Mouse (Mus musculus): ENCODE results near the gene Hhatl. TPM values are rescaled to one million over a fixed set of nuclear protein-coding genes. Genes with fewer than 3 reads are reported as not detected.

Hhatl gene
- polyA plus RNA-seq, 1 experiment: not detected

DNA sequence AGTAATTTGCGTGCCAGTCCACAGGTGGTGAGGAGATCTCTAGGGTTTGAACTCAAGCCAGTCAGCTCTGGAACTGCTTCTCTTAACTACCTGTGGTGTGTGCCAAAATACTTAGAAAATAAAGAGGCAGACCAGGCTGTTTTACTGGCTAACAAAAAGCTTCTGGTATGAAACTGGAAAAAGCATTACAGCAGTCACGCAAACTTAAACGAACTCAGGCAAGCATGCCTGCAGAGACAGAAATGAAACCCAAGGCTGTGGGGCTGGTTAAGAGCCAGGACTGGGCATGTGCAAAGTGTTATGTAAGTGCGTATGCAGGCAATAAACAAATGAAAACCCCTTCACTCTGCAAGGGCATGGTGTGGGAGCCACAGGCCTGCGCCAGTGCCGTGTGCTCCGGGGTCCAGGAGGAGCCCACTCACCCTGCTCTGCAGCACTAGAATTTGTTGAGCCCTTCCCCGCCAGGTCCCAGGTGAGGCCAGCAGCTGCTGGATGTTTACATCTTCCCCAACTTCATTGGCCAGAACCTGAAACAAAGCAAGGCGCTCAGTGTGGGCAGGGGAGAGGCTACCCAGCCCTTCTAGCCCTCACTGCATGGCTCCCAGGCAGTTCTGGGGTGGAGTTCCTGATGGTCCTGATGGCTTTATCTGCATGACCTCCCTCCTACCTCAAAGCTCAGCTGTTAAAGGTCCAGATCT is 26.9 kb upstream of the Hhatl start:
- TF ChIP-seq GATA1 (IDR thresholded peaks at IDR 0.05; ENCODE audit: low read length): no peak

DNA sequence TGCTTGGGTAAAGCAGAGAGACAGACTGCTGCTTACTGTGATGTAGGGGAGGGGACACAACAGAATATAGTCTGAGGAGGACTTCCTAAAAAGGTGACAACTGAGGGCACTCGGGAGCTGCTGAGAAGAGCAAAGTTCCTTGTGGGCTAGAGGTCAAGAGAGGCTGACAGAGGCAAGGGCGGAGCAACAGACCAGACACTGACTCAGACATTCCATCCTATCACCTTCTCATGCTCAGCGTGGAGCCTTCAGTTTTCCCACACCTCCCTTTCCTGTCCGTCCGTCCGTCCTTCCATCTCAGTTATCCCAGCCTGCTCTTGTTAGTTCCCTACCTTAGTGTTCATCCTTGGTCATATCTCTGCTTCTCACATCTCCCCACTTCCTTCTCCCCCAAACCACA is 22.9 kb upstream of the Hhatl start:
- TF ChIP-seq GATA1 (IDR thresholded peaks at IDR 0.05; ENCODE audit: low read length): no peak

DNA sequence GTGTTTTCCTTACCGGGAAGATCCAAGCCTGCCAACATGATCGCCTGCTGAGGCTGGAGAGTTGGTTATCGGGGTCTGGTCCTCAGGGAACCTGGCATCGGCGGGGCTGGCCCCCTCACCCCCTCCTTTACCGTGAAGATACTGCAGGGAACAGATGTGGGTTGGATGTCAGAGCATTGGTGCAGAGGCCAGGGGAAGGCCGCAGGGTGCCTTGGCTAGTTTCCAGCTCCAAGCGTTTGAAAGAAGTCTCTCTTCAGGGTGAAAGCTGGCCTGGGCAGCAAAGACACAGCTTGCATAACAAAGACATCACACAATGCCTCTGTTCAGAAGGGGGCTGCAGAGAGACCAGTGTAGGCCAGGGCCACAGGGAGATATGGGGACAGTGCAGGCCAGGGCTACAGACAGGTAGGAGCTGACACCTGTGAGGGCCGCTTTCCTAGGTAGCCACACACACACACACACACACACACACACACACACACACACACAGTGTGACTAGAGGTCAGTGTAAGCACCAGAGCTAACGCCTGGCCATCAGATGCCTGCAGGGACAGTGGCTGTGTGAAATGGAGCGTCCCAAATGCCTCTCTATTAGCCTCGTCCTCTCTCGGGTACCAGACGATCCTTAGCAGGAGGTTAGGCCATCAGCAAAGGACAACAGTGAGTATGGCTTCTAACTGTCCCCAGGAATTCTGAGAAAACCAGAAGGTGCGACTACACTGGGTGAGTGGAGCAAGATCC is 17.9 kb upstream of the Hhatl start:
- no peak for TF ChIP-seq GATA1 (IDR thresholded peaks at IDR 0.05; ENCODE audit: low read length)

DNA sequence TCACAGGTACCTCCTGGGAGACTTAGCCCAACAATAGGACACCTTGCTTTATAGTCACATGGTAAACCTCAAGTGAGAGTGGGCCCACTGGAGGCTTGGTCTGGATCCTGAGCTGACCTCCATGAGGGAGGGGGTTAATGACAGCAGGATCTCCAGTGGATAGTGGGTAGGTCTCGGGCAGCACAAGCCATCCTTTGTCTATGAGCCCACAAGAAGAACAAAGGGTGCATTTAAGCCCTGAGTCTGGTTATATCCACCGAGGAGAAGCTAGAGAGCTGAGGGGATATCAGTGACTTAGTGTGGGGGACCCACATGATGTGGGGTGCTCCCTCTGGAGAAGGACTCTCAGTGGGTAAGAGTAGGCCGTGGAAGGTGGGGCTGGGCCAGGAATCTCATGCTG is 16.2 kb upstream of the Hhatl start:
- no peak for TF ChIP-seq GATA1 (IDR thresholded peaks at IDR 0.05; ENCODE audit: low read length)

DNA sequence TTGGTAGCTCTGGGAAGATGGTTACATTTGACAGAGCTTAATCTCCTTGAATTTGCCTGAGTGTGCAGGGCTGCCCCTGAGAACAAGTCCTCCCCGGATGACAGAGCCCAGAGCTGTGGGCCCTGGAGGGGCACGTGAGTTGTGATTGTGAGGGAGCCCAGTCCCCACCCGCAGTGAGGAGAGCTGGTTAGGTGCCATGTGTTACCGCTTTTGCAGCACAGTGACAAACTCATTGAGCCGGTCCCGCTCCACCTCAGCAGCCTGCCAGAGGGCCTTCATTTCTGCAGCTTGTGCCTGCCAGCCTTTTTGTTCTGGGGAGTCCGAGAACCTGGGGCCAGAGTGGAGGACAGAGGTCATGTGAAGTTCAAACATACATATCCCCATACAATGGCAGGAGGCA is 15.6 kb upstream of the Hhatl start:
- no peak for TF ChIP-seq GATA1 (IDR thresholded peaks at IDR 0.05; ENCODE audit: low read length)

DNA sequence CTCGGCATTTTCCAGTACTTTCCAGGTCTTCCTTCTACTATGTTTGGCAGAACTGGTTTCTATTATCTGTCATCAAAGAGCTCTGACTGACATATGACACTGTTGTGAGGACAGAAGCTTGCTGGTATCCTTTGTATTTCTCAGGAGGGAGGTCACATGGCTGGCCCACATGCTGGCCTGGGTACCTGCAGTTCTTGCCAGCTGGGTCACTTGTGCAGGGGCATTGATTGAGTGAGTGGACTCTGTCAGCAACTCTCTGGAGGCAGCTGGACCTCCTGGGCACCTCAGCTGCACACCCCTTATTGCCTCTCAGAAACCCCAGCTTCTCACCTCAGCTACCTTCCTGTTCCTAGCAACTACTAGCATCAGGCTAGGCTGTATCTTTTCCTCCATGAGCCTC is 15.2 kb upstream of the Hhatl start:
- TF ChIP-seq GATA1 (IDR thresholded peaks at IDR 0.05; ENCODE audit: low read length): no peak

DNA sequence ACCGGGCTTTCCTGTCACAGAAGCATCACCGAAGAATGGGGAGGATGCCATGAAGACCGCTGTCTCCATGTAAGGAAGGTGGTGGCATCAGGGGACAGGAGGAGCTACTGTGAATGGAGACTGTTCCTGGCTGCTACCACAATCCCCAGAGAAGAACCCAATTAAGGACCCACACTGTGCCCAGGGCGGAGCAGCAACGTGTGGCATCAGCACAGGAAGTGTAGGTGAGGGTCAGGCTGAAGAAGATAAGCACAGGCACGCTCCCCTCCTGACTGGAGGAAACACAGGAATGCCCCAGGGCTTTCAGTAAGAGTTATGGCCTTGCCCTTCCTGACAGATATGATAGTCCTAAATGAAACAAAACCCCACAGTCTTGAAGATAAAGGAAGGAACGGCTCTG is 10.4 kb upstream of the Hhatl start:
- TF ChIP-seq GATA1 (IDR thresholded peaks at IDR 0.05; ENCODE audit: low read length): no peak

DNA sequence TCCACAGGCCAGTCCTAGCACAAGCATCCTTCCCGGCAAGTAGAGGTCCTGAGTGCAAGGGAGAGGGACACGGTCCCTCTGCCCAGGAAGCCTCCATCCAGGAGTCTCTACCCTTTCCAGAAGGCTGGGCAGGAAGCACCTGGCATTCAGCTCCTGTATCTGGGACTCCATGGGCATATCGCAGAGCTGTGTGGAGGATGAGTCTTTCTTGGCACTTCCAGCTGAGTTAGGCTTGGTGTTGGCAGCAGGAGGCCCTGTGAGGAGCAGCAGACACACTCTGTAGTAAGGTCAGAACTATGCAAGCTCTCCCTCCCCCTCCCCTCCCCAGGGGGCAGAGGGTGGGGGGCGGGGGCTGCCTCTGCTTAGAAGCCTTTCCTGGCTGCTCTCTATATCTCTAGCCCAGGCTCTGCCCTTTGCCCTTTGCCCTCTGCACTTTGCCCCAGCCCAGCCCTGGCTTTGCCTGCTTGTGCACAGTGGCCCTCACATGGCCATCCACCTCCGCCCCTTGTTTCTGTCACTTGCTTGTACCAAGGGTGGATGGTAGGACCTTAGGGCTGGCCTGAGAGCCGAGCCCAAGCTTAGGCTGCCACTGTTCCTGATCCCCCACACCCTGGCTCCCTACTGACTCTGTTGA is 6.7 kb upstream of the Hhatl start:
- no peak for TF ChIP-seq GATA1 (IDR thresholded peaks at IDR 0.05; ENCODE audit: low read length)

DNA sequence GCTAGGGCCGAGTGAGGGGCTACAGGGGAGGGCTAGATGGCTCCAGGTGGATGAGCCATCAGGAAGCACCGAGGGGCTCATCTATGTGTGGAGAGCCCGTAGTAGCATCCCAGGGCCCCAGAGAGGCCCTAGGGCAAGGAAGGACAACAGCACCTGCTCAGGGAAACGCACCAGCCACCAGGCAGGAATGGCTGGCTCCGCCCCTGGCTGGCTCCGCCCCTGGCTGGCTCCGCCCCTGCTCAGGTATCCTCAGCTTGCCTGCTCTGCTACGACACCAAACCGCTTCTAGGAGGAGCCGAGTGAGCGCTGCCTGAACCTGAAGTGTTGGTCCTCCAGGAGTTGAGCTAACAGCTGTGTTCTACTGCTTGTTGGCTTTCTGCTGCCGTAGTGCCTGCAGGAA is 5.4 kb upstream of the Hhatl start:
- no peak for TF ChIP-seq GATA1 (IDR thresholded peaks at IDR 0.05; ENCODE audit: low read length)

DNA sequence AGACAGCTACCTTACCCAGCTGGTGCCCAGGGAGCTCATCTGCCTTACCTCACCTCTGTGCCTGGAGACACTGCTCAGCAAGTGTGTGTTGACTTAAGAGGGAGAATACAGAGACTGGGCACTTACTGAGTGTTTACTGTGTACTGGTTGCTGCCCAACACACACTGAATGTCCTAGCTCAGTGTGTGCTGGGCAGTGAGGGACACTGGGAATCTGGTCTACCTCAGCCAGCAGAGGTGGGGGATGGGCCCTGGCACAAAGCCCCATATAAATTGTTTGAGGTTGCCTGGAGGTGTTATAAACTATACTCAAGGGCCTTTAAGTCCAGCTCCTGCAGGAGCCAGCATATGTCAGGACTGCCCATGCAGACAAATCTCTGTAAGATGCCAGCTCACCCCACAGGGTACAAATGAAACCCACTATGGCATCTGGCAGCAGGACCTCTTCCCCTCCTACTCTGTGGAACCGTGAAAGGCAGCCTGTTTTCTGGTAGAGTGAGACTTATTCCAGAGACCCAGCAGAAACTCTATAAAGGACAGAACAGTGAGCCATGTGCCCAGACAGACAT is 2.7 kb upstream of the Hhatl start:
- TF ChIP-seq GATA1 (IDR thresholded peaks at IDR 0.05; ENCODE audit: low read length): no peak

DNA sequence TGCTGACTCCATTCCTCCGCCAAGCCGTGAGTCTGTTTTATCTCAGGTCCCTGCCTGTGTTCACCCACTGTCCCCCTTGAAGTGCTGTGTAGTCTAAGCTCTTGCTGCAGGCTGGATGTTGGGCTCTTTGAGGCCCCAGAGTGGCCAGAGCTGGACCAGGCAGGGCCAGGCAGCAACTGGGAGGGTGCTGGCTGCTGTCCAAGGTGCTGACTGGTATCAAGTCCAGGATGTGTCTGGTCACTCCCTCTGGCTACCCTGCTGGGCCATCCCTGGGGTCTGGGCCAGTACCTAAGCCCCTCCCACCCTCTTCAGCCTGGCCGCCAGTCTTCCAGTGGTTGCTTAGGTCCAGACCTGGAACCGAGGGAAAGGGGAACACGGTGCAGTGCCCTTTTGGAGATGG is 1.1 kb downstream of the Hhatl start:
- no peak for TF ChIP-seq GATA1 (IDR thresholded peaks at IDR 0.05; ENCODE audit: low read length)

DNA sequence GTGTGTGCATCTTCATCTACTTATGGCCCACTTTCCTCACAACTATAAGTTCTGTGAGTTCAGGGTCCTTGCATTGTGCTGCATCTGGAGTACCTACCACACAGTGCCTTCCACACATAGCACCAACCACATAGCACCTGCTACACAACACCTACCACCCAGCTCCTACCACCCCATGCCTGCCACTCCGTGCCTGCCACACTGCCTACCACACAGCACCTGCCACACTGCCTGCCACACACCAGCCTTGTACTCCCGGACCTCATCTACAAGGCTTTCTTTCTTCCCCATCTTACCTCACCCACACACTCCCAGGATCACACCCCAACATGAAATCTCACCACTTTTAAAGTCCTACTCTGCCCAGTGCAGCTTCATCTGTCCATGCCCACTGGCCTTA is 5.9 kb downstream of the Hhatl start:
- no peak for TF ChIP-seq GATA1 (IDR thresholded peaks at IDR 0.05; ENCODE audit: low read length)

DNA sequence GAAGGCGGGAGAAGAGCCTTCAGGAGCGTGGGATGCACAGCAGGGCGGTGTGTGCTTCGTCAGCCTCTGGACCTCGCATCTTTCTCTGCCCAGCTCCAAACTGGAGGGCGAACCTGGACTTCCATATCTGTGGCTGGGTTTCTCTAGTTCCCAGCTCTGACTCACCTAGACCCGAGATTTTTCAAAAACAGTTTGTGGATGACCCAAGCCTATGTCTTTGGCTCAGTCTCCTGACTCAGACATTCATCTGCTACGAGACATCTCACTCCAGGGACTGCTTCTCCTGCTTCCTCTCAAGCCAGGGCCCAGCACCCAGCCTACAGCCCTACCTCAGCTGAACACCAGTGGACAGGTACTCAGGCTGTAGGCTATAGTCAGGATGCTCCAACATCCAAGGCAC is 7.0 kb downstream of the Hhatl start:
- no peak for TF ChIP-seq GATA1 (IDR thresholded peaks at IDR 0.05; ENCODE audit: low read length)

DNA sequence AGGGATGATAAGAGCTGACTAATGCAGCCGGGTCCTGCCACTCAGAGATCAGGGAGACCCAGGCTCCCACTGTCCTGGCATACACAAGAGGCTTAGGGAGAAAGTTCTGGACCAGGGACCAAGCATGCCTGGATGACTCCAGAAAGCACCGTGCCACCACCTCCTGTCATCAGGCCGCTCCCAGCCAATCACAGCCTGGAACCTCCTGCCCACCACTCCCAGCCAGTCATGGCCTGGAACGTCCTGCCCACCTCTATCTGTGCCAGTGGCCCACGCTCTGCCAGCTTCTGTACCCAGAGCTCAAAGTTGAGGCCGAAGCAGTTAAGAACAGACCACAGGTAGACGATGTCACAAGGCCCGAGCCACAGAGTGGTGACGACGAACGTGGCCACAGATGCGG is 7.5 kb downstream of the Hhatl start:
- TF ChIP-seq GATA1 (IDR thresholded peaks at IDR 0.05; ENCODE audit: low read length): no peak

DNA sequence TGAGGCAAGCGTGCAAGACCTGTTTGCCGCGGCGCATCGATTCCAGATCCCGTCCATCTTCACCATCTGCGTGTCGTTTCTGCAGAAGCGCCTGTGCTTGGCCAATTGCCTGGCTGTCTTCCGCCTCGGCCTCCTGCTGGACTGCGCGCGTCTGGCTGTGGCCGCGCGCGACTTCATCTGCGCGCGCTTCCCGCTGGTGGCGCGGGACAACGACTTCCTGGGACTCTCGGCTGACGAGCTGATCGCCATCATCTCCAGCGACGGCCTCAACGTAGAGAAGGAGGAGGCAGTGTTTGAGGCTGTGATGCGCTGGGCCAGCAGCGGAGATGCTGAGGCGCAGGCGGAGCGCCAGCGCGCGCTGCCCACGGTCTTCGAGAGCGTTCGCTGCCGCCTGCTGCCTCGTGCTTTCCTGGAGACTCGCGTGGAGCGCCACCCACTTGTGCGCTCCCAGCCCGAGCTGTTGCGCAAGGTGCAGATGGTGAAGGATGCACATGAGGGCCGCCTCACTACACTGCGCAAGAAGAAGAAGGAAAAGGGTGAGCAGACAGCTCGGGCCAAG is 14.2 kb downstream of the Hhatl start:
- no peak for TF ChIP-seq GATA1 (IDR thresholded peaks at IDR 0.05; ENCODE audit: low read length)

DNA sequence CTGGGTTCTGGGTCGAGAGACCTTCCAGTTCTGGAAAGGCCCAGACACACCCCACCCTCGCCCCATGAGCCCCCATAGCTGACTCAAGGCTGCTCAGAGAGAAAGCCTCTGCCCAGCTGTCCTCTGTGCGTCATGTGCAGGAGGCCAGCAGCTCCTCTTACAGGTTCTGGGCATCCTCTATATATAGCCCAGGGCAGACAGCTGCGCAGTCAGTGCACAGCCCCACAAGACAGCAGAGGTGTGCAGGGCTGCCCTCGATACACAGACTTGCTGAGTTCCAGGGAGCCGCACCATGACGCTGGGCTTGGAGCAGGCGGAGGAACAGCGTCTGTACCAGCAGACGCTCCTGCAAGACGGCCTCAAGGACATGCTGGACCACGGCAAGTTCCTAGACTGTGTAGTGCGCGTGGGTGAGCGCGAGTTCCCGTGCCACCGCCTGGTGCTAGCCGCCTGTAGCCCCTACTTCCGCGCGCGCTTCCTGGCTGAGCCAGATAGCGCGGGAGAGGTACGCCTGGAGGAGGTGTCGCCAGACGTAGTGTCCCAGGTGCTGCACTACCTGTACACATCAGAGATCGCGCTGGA is 14.7 kb downstream of the Hhatl start, which contains the start of gene Klhl40:
Gene Klhl40, plus strand, starts transcription at position 124 of the 582 bp plus-strand sequence.
- TF ChIP-seq GATA1 (IDR thresholded peaks at IDR 0.05; ENCODE audit: low read length): no peak
